Mouse (Mus musculus) c-Kit-positive CD71-positive TER-119-negative erythroid progenitor cells, embryonic 14.5 days (primary cell): ENCODE measurements at regions not wholly inside any gene's neighbourhood (a gene's known extent, or its start where the extent isn't known, plus 50 kb on each side); places are given as distances from the start of the nearest gene placed in this dataset.
"Not testable (repeated sequence)": the region's sequence is repeated elsewhere in the genome, so short reads cannot be mapped to it uniquely, and the experiment has no call there.

Experiments used
- DNase-seq: peaks from one replicate; pipeline ENCODE4 v3.0.0-alpha.2; 2013; ENCODE audit warnings: low read depth

- no peak for DNase-seq
Observed at GRCm38 (mm10) chr15:11476248-11476647, 76.8 kb upstream of the Tars start.

- DNase-seq: no peak
Observed at GRCm38 (mm10) chr15:11463341-11463740, 63.9 kb upstream of the Tars start.

GRCm38 (mm10) chr15:11461575-11461974, 62.1 kb upstream of the Tars start:
- not testable (repeated sequence) for DNase-seq

GRCm38 (mm10) chr15:11459306-11459705, 59.8 kb upstream of the Tars start:
- no peak for DNase-seq

GRCm38 (mm10) chr15:11457278-11457677, 57.8 kb upstream of the Tars start:
- DNase-seq: no peak

- no peak for DNase-seq
Observed at GRCm38 (mm10) chr15:11455982-11456381, 56.5 kb upstream of the Tars start.

DNA sequence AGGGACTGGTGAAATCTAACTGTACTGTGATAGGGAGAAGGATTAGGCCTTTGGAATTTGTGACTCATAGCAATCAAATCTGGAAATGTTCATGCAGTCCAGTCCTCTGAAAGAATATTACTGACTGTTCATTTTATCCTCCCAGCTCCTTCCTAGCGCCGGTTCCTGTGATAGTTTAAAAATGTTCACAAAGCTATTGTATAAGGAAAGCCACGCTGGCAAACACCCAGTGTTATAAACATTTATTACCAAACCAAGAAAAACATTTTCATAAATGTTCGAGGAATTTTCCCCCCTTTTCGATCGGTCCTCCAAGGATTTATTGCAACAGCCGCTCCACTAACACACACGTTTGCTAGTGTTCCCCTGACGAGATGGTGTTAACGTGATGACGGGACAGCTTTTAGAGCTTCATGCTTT, 55.9 kb upstream of the Tars start:
- no peak for DNase-seq

DNA sequence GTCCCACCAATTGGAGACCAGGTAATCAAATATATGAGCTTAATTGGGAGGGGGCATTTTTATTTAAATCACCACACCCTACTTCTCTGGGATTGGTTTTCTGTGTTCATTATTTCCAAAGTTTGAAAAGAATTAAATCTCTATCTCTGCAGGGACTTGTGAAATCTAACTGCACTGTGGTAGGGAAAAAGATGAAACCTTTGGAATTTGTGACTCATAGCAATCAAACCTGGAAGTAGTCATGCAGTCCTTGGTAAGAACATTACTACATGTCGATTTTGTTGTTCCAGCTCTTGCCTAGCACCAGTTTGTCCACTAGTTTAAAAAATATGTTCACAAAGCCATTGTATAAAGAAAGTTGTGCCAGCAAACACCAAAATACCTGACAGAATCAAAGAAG, 54.5 kb upstream of the Tars start:
- no peak for DNase-seq

DNA sequence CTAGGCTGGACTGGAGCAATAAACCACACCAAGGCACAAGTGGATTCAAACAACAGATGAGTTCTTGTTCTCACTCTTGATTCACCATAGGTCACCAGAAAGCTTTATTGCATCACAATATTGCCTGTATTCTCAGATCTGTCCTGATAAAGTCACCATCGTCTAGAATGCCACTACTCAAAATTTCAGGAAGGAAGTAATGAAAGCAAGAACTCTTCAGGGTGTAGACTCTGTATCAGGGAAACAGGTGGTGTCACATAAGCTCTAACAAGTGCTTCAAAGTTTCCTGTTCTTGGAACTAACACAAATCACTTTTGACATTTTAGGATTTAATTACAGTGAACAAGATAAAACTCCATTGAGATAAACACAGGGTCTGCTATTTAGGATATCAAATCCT, 52.2 kb upstream of the Tars start:
- no peak for DNase-seq
